8 mouse cellular contexts compared by ENCODE assay signal in genomic region chr2:105016967-105017287, GRCm38 (mm10). TPM values are rescaled to one million over a fixed set of nuclear protein-coding genes. Genes with fewer than 3 reads are reported as not detected.
DNase-seq lines count a peak whose midpoint lies in the region; ATAC-seq and TF ChIP-seq lines count a peak whose summit lies in the region.

TSS of gene Eif3m (minus strand) at chr2:105017080.

- TF ChIP-seq CTCF in Patski (IDR thresholded peaks at IDR 0.05), result no peak

- H3K4me2 ChIP-seq in hindbrain, embryonic 13.5 days, result peak within 1 kb of the TSS; percentile 88

- peaks cover 20% of the 10 kb centered on the region for H3K4me1 ChIP-seq in hindbrain, embryonic 13.5 days (replicated peaks)

- in situ Hi-C loops in Patski (cut with MboI; ENCODE audit: low pct_unique_long_range_greater_than_20kb), result no loop called here

- peak within 1 kb of the TSS; percentile 83 for H3K27ac ChIP-seq in hindbrain, embryonic 13.5 days

- H3K9ac ChIP-seq in hindbrain, embryonic 13.5 days, result peak within 1 kb of the TSS; percentile 91

- no peaks in the 10 kb centered on the region for H3K27me3 ChIP-seq in Patski
- no peaks in the 10 kb centered on the region for H3K27me3 ChIP-seq in hindbrain, embryonic 13.5 days

- H3K9me3 ChIP-seq in hindbrain, embryonic 13.5 days, result no peaks in the 10 kb centered on the region

- WGBS in hindbrain, embryonic 13.5 days, result under 1% methylated on average over 25 of the region's 25 CpGs

- peak; percentile 48 for DNase-seq in Patski (ENCODE audit: low read depth, low spot score)
- peak; percentile 95 for DNase-seq in cerebellum, postnatal 14 days
- peak; percentile 87 to 91 for DNase-seq in frontal cortex, postnatal 14 days (ENCODE audit: low spot score in 2 of 2)
- DNase-seq in layer of hippocampus, postnatal 25 days (ENCODE audit: extremely low spot score in 1 of 2, low spot score in 1 of 2), result peak; percentile 85 to 90
- peak; percentile 95 for DNase-seq in lung, postnatal 25 days (ENCODE audit: low spot score)
- peak; percentile 94 for DNase-seq in retina, embryonic 14.5 days (ENCODE audit: low spot score)
- DNase-seq in thymus, postnatal 4 days, result peak; percentile 96

- POLR2A ChIA-PET in Patski (lab: Charles Lee), result no interaction called here

- CTCF ChIA-PET in Patski (lab: Charles Lee), result interaction anchor here (2.3 kb wide), 1 partner anchor 17 kb away, joined by 6 read pairs; no protein-coding TSS in a partner anchor

- peaks cover 17% of the 10 kb centered on the region for H3K36me3 ChIP-seq in hindbrain, embryonic 13.5 days

- peak; percentile 99 for ATAC-seq in Patski
- peak; percentile 100 for ATAC-seq in hindbrain, embryonic 13.5 days (ENCODE audit: low FRiP score)

- H3K4me3 ChIP-seq in hindbrain, embryonic 13.5 days, result peak within 1 kb of the TSS; percentile 94

RNA-seq across cellular contexts. Expression of gene Eif3m, which starts in this region (rescaled TPM):
- 235 TPM for polyA plus RNA-seq in Patski (2021)
- 197 and 200 TPM in 2 replicates for polyA plus RNA-seq in hindbrain, embryonic 13.5 days (2015; fragmentation: Nextera tagmentation; extraction: Ambion mirVana)
- 100 to 1,000 TPM in 1 of 2 experiments, 10 to 100 TPM in 1; 87.4 to 106 TPM for total RNA-seq in layer of hippocampus, postnatal 25 days (2021)

Comparison
In these comparisons a context has a peak if more than half of its experiments do, and no peak if none do; other contexts are left out.
1. Peak in every context shown above with its lines: DNase-seq, ATAC-seq, H3K4me3 ChIP-seq and H3K27ac ChIP-seq.